Mouse (Mus musculus): ENCODE measurements around the gene 4933428G20Rik.
A peak's percentile ranks its signal among the peaks of the same experiment; 100 is the strongest.

Gene 4933428G20Rik

DNA sequence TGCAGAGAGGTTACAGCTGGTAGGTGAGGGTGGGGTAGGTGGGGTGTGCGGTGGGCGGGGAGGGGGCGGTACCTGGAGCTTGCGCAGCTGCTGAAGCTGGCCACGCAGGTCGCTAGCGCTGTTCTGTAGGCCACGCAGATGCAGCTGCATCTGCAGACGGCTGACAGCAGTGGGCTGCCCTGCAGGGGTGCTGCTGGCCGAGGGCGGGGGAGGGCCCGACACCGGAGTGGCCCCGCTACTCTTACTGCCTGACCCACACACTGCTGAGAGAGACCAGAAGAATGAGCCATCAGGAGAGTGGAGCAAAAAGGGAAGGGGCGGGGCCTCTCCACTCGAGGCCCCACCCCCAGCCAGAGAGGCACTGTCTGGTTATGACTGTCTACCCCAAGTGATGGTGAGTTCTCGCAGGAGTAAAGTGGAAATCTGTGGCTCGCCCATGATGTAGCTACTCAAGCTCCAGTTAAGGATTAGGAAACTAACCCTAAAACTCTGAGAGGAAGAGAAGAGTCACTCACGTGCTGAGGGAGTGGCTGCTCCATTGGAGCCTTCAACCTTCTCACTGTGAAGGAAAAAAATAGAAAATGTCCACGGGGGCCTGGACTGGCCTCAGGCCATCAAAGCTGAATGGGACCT, 32.9 kb upstream of the 4933428G20Rik start:
- DNase-seq (ENCODE audit: low spot score in 2 of 2), result no peak

DNA sequence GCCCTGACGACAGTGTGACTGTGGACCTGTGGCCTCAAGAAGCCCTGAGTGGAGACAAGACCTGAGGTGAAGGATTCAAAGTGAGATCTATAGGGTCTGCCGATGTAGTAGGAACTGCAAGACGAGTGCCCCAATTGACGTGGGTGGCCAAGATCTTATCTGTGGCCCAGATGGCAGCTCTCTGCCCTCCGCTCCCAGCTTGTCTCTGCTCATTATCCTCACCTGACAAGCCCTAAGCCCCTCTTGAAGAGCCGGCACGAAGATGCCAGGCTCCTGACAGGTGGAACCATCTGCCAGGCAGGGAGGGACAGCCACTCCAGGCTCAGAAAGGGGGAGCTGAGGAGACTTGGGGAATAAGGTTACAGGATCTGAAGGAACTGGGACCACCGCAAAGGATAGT, 32.2 kb upstream of the 4933428G20Rik start:
- DNase-seq (ENCODE audit: low spot score in 2 of 2), result no peak

DNA sequence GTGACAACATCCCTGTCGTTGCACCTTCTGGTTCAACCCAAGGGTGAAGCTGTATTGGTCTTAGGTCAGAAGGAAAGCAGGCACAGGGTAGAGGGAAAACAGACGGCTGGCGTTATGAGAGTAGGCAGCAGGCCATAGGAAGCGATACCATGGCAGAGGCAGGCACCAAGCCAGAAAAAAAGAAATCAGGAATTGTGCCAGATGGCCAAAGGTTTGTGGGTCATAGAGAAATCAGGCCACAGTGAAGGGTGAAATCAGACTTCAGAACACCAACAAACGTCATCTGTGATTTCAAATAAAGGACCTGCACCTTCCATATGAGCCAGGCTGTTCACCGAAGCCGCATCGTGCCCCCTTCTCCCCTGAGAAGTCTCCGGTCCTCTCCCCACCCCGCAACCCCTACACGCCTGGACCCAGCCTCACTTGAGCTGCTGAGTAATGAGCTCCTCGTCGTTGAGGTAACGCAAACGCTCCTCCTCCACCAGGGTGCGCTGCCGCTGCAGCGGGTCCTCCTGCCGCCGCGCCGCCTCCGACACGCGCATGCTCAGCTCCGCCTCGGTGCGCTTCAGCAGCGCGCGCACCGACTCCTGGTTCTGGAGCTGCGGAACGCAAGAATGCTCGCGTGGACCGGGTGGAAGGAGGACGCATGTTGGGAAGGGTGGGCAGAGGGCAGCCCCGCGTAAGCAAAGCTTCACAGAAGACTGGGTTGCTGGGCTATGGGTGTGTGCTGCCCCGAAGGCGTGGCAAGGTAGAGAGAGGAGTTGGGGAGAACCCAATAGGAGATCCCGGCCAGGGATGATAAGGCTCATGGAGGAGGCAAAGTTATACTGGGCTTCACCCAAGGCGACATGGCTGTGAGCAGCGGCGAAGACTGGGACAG, 31.5 kb upstream of the 4933428G20Rik start:
- DNase-seq (ENCODE audit: low spot score in 2 of 2), result peak; percentile 76 to 80

DNA sequence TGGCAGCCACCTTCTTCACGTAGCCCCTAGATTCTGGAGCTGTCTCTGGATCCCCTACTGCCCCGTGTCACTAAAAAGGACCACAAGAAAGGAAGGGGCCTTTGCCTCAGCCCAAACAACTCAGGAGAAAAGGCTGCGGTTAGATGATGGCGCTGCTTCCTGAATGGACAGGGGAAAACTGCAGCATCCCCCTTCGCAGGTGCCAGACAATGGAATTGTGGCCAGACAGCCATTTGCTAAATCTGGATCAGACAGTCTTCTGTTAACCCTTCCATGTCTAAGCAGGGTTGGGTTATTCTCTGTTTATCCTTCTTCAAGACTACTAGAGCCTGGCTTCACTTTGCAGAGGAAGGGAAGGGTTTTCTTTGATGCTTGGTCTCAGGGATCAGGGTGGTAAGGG, 30.8 kb upstream of the 4933428G20Rik start:
- no peak for DNase-seq (ENCODE audit: low spot score in 2 of 2)

DNA sequence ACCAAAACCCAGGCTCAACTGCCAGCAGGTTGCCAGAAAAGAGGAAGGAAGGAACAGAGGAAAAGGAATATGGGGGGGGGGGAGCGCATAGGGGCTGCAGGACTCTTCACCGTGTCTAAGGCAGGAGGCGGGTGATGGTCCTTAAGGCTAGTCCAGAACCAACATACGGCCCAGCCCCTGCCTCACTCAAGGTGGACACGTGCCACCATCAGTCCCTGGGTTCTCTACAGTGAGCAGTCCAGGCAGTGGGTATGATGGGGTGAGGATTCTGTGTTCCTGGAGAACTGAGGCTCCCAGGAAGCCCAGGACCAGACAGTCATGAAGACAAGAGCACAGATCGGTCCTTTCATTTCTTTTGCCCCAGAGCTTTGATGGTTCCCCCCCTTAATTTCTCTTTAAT, 29.9 kb upstream of the 4933428G20Rik start:
- DNase-seq (ENCODE audit: low spot score in 2 of 2), result no peak

DNA sequence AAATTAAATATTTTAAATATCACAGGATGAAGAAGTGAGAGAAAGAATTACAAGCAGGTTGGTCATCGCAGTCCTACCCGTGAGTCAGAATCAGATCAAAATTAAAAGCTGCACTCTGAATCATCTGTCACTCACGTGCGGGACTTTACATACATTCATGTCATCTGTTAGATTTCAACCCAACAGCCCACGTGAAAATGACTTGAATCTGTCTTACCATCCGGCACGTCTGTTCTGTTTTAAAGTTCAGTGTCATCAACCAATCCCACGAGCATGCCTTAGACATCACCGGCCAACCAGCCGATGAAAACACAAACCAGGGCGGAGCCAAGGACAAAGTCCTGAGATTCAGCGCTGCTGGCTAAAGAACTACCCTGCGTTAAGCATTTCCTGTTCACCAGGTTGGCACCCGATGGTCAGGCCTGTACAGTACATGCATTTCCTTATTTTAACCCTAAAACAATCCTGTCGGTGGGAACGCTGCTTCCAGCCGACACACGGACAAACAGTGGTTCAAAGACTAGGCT, 28.2 kb upstream of the 4933428G20Rik start:
- no peak for DNase-seq (ENCODE audit: low spot score in 2 of 2)

DNA sequence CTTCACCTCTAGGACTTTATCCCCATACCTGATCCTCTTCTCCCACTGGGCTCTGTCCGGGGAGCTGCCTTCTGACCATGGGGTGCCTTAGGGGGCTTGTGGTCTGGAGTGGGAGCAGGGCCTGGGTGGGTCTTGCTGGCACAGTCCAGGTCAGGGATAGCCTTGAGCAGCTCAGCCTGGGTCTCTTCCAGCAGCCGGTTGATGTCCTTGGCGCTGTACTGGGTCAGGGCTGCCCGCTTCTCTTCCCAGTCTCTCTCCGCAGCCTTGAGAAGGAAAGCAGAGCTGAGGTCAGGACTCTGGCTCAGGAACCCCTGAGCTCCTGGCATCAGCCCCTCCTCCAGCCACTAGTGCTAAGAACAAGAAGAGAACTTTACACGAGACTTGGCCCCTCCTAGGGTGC, 25.2 kb upstream of the 4933428G20Rik start:
- DNase-seq (ENCODE audit: low spot score in 2 of 2), result no peak

DNA sequence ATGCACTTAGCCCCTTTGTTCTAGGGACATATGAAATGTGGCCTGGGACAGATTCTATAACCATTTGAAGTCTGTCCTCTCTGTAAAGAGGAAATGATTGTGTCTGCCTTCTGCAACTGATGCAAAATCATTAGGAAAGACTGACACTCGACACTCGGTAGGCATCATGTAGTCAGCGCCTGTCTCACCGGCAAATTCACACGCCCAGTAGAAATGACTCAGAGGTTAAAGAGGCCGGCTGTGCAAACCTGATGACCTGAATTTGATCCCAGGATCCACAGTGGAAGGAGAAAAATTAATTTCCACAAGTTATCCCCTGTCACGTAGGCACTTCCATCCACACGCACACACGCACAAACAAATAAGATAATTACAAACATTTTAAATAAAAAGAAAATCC, 24.2 kb upstream of the 4933428G20Rik start:
- DNase-seq (ENCODE audit: low spot score in 2 of 2), result no peak

DNA sequence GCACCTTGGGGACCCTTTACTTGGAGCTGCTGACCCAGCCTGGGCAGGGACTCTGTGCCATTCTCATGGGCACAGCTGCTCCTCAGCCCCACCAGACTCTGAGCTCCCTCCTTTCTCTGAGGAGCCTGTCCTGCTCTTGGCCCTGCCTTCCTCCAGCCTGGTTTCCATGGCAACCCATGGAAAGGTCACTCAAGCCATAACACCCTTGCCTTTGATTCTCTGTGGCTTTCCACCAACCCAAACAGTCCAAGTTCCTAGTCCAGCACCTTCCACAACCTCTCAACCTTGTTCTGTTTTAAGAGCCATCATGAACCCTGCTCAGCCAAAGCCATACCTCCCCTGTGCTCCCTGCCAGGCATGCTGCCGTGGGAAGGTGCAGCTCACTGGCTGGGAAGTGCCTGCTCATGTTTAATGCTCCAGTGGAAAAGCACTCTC, 23.7 kb upstream of the 4933428G20Rik start:
- no peak for DNase-seq (ENCODE audit: low spot score in 2 of 2)

DNA sequence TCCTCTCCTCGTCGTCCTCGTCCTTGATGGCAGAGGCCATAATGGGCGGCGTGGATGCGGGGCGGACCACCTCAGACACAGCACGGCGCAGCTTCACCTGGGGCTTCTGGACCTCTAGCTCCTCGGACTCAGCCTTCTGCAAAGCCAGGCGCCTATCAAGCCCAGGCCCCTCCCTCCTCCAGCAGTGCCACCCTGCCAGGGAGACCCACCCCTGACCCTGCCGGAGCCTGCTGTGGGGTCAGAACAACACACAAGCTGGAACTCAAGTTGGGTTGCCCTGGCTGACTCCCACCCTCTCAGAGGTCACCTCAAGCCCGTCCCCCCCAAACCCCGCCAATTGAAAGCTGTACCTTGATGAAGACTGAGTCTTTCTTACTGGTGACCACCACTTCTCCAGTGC, 23.0 kb upstream of the 4933428G20Rik start:
- no peak for DNase-seq (ENCODE audit: low spot score in 2 of 2)

DNA sequence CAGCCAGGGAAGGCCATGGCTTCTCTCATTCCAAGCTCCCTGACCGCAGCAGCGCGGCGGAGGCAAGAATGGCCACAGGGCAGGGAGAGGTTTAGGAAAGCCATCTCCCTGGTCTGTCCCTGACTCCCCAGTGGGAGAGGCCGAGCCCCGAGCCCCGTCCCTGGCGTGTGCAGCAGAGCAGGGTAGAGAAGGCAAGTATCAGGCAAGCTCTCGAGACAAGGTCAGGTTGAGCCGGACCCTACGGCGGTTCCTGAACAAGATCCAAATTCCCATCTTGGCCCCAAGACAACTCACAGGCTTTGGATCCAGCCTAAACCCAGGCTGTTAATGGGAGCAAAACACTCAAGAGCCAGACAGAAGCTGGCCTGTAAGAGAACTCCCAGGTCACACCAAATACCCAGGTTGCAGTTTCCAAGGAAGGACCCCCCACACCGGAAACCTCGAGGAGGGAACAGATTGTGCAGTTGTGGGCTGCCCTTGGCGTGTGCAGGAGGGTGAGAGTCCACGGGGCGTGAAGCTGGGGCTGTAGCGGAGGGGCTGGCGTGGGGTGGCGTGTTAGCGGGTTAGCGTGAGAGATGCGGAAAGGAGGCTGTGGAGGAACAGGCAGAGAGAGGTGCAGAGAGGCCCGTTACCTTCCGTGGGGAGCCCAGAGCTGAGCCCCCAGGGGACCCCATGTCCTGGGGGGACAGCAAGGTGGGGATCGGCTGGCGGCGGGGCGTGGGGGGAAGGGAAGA, 21.8 kb upstream of the 4933428G20Rik start:
- DNase-seq (ENCODE audit: low spot score in 2 of 2), result no peak

DNA sequence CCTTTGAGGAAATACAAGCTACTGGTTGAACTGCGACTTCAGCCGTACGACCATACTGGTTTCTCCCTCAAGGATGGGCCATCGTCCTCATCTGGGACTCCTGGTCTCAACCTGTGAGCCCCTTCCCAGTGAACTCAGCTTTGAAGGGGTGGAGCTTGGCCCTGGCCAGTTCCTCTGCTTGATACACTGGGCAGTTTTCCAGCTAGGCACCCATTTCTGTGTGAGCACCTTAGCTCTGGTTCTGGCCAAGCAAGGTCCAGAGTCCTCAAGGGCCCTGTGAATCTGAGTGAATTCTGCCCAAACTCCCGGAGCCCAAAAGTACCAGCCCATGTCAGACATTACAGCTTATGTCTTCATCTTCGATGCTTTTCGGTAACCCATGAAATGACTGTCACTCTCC, 20.4 kb upstream of the 4933428G20Rik start:
- DNase-seq (ENCODE audit: low spot score in 2 of 2), result no peak

DNA sequence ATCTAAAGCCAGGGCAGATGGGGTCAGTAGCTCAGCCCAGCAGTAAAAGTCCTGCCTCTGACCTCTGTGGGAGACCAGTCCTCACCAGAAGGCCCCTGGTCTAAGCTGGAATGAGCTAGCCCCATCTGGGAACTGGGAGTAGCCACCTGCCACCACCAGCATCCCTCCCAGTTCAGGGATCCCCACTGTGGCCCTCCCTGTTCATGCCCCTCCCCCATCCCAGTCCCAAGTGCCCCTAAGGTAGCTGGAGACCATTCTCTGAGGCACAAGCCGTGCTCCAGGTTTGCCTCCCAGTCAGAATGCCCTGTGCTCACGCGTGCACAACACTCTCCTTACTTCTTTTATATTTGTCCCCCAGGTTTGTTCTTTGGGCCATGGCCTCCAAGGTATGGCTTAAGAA, 12.9 kb upstream of the 4933428G20Rik start:
- DNase-seq (ENCODE audit: low spot score in 2 of 2), result no peak

DNA sequence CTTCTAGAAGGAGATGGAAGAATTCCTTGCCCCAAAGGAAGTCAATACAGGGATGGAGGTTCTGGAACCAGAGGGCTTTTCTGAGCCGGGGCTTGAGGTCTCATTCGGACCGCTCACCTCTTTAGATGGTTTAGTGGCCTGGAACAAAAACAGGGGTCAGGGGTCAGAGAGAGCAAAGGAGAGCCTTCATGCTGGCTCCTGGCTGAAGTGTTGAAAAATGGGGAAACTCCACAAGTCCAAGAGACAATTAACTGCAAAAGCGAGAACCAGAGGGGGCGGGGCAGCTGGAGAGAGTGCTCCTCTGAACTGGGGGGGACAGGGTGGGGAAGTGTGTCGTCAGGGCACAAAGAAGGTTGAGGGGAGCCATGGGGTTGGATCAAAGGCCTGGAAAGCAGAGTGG, 12.4 kb upstream of the 4933428G20Rik start:
- no peak for DNase-seq (ENCODE audit: low spot score in 2 of 2)

DNA sequence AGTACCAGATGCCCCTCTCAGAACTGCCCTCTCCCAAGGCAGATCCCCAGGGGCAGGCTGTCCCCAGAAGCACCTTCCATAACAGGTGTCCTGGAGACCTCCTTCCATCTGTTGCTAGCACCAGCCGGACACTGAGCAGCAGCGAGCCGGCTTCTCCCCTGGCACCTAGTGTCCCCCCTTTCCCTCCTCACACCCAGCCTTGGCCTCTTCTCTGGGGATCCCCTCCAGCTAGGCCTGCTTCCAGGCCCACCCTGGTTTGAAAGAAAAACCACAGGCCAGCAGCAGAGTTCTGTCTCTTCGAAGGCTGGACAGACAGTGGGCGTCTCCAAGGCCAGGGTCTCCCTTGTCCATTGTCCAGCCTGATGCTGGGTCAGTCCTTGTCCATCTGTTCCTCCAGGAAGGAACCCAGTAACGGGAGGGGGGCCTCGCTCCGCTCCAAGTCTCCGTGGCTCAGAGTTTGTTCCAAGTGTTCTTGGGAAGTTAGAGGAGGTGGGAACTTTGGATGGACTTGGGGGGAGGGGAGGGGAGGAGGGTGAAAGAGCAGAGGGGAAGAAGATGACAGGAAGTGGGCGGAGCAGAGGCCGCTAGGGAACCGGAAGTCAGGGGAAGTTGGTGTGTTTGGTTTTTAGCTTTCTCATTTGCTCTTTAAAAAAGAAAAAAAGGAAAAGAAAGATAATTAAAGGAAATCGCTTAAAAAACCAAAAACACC, 11.7 kb upstream of the 4933428G20Rik start:
- DNase-seq (ENCODE audit: low spot score in 2 of 2), result no peak

DNA sequence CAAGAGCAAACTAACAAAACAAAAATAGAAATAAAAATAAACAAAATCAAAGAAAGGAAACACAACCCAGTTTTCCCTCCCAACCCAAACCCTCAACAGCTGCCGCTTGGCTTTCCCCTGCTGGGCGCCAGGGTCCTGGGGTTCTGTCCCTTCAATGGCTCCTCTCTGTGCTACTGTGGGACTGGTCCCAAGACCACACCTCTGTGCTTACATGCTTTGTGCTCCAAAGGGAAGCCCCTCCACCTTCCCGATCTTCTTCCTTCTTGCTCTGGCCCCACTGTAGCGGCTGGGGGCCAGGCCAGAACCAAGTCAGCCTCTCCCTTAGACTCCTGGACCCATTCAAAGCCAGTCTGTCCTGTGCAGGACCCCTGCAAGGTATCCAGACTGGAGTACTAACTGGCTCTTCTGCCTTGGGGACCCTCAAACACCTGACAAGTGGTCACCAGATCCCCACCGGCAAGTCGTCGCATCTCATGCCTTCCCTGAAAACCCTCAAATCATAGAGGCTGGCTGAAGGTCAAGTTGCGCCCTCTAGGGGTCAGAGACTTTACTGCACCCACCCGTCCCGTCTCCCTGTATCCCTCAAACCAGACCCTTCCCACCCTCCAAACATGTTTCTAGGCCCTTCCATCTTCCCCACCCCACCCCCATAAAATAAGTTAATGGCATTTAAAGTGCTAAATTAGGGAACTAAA, 11.0 kb upstream of the 4933428G20Rik start:
- DNase-seq (ENCODE audit: low spot score in 2 of 2), result no peak

DNA sequence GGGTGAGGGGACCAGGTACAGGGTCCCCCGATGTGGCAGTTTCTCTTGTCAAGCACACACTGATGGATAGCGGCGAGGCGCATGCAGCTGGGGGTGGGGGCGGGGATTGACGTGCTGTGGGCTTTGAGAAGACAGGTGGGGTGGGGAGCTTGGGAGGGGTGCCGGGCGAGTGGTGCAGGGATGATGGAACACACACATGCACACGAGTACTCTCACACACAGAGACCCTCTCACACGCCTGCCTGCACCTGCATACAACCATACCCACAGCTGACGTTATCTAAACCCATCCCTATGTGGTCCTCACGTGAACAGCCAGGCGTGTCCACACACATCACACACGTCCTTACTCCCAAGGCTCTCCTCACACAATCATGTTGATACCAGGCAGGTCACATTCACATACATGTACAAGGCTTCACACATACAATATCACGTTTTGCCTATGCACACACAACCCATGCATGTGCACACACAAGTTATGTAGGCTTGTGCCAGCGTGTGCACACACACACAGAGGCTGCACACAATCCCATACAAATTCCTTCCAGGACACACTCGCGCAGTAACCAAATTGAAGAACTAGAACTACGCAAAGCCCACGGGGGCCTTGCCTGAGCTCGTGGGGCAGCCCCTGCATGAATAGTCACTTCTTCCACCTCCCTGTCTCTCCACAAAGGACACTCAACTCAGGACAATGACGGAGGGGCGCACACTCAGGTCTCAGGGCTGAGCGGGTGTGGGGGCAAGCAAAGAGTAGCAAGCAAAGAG, 9.8 kb upstream of the 4933428G20Rik start:
- DNase-seq (ENCODE audit: low spot score in 2 of 2), result no peak

DNA sequence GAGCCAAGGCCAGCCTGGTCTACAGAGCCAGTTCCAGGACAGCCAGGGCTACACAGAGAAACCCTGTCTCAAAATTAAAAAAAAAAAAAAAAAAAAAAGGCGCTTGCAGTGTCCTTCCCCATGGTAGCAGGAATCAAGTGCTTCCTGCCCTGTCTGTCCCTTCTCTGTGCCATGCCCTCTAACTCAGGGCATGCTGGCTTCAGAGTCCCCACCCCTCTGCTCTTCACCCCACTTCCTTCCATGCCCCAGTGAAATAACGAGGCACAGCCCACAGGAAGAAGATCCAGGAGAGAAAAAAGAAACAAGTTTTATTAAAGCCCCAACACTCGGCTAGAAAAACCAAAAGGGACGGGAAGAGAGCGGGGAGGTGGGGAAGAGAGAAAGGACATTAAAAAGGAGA, 8.9 kb upstream of the 4933428G20Rik start:
- no peak for DNase-seq (ENCODE audit: low spot score in 2 of 2)

DNA sequence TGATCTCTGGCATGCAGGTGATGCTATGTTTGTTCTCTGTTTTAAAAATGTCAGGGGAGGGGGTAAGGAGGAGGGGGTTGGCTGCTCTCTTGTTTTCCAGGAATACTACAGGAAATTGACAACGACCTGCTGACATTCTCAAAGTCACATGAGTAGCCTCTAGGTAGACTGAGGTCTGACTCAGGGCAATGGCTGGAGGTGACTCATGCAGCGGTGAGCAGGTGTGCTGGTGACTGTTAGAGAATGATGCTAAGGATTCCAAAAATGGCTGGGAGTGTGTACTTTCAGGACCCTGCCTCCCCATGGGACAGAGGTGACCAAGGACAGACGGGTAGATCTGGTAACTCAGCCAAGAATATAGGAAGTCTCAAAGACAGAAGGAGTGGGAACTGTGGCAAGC, 8.1 kb upstream of the 4933428G20Rik start:
- no peak for DNase-seq (ENCODE audit: low spot score in 2 of 2)

DNA sequence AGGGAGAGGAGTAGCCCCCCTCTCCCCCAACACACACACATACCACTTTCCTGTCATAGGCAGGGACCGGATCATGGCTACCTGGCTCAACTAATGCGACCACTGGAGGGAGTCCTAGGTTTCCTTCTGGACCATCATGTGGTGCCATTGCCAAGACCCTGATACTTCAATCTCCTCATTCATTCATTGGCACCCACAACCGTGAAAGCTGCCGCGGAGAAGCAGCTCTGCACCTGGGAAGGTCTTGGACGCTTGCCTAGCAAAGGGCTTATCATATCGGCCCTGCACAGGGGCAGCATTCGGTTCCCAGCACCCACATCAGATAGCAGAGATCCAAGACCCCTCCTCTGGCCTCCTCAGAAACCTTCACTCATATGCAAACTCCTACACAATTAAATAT, 6.2 kb upstream of the 4933428G20Rik start:
- no peak for DNase-seq (ENCODE audit: low spot score in 2 of 2)
